Mouse (Mus musculus): ENCODE data around the gene Dctn3.

Dctn3 gene

DNA sequence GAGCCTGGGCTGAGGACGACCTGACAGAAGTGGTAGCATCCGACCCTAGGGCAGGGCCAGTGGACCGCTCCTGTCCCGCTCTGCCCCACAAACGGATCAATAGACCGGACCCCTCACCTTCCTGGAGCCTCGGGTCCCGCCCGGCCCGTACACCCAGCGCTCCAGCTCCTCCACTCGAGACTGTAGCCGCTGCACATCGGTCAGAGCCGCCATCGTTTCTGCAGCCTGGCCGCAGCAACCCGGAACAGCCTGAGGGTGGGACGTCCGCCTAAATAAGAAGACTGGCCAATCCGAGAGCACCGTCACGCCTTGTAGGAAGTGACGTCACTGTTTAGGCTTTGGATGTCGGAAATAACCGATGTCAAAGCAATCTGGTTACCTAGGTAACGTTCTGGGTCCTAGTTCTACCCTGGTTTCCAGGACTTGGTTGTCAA lies at the start of gene Dctn3:
Gene Dctn3, minus strand, starts transcription at position 253 of the 434 bp plus-strand sequence.
- in situ Hi-C loops (cut with MboI, MseI) = loop anchor here (25.0 kb wide), 1 partner anchor 636 kb away; the partner anchor contains the start of gene Aqp3

DNA sequence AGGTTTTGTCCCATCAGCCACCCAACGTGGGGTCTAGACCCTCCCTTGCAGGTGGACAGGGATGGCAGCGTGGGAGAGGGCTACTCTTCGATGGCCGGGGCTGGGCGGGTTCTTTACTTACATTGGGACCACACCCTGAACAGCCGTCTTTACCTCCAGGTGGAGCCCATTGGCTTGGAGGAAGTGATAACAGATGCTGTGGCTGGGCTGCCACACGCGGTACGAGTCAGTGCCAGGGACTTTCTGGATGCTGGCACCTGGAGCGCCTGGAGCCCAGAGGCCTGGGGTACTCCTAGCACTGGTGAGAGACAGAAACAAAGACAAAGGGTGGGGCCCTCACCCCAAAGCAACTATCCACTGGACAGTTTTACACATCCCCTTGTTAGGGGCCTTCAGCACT lies 44.3 kb upstream of the Dctn3 start:
- in situ Hi-C loops (cut with MboI, MseI) = loop anchor here (5.0 to 25.0 kb wide), 3 partner anchors 145 to 898 kb away; partner anchors contain the start of genes Gm21541 and Il11ra2

DNA sequence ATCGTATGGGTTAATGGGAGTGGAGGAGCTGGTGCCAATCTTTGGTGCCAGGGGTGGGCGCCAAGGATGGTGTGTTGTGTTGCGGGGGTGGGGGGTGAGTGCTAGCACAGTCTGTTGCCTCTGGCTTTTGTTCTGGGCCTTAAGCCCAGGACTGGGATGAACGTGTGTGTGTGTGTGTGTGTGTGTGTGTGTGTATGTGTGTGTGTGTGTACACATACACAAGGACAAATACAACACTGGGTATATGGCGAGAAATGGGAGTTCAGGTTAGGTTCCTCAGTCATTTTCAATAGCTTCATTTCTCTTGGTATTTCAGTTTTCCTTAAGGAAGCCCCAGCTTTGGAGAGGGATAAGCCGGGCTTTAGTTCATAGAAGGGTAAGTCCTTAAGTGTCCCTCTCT lies 40.2 kb upstream of the Dctn3 start:
- in situ Hi-C loops (cut with MboI, MseI) = loop anchor here (10.0 to 25.0 kb wide), 2 partner anchors 149 to 902 kb away; partner anchors contain the start of genes Gm21541 and Il11ra2

DNA sequence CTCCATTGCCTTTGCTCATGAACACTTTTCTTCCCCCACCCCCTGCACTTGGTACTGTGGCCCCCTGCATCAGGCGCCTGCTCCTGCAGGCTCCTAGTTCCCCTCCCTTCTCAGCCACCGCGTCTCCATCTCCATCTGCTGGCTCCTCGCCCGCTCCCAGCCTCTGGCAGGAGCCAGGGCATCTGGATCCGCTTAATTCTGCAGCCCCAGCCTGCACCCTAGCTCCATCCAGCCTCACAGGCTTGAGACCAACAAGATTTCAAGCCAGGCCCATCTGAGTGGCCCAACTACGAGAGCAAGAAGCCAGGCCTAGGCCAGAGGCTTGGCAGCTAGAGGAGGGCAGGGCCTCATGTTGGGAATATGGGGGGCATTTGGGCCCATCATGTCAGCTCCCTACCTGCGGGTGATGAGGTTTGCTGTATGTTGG lies 39.7 kb upstream of the Dctn3 start:
- in situ Hi-C loops (cut with MboI, MseI) = loop anchor here (10.0 to 25.0 kb wide), 2 partner anchors 150 to 902 kb away; partner anchors contain the start of genes Gm21541 and Il11ra2

DNA sequence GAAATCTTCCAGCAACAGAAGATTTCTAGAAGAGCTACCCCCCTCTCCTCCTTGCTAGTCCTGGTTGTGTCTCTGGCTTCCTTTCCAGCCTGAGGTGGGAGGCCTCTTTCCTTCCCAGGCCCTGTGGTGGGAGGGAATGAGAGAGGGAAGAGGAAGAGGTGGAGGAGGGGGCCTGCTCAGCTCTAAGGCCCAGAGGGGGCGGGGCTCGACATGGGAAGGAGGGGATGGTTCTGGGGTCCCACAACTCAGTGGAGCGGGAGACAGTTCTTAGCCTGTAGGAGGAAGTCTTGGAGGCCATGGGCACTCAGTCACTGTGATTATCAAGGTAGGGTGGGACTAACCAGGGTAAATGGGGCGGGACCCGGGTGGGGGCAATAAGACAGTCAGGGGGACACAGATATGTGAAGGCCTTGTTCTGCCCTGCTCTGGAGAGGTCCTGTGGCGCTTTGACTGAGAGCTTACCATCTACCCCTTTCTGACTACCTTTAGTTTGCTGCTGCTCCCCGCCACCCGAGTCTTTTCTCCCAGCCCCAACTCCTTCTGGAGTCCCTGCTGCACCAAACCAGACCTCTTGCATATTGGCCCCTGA lies 39.2 kb upstream of the Dctn3 start:
- in situ Hi-C loops (cut with MboI, MseI) = loop anchor here (10.0 to 25.0 kb wide), 2 partner anchors 150 to 903 kb away; partner anchors contain the start of genes Gm21541 and Il11ra2

DNA sequence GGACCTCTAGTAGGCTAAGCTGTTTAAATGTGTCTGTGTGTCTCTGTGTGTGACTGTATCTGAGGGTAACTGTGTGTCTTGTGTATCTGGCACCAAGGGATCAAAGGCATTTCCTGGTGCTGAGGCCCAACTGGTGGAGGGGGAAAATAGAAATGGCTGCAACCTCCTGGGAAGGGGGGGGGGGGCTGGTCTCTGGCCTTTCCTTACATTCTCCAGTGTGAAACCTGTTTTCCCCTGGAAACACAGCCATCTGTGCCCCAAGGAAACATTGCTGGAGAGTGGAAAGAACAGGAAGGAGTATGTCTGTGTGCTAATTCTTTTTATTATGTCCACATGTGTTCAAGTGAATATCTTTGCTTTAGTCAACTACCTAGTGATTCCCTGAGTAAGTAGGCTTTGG lies 38.7 kb upstream of the Dctn3 start:
- in situ Hi-C loops (cut with MboI, MseI) = loop anchor here (10.0 to 25.0 kb wide), 2 partner anchors 151 to 903 kb away; partner anchors contain the start of genes Gm21541 and Il11ra2

DNA sequence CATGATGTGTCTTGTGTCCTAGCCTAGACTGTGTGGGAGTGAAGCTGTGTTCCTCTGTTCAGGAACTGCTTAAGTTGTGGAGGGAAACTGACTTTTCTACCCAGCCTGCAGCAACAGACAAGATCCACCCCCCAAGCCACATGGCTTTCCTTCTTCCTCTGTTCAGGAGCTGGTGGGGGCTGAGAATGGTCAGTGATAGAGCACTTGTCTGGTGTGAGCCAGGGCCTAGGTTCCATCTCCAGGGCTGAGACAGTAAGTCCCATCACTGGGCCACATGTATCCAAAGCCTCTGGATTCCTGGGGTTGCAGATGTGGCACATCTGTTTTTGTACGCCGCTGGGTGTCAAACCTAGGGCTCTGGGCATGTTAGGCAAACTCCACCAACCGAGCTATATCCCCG lies 37.9 kb upstream of the Dctn3 start:
- in situ Hi-C loops (cut with MboI, MseI) = loop anchor here (10.0 to 25.0 kb wide), 2 partner anchors 151 to 904 kb away; partner anchors contain the start of genes Gm21541 and Il11ra2

DNA sequence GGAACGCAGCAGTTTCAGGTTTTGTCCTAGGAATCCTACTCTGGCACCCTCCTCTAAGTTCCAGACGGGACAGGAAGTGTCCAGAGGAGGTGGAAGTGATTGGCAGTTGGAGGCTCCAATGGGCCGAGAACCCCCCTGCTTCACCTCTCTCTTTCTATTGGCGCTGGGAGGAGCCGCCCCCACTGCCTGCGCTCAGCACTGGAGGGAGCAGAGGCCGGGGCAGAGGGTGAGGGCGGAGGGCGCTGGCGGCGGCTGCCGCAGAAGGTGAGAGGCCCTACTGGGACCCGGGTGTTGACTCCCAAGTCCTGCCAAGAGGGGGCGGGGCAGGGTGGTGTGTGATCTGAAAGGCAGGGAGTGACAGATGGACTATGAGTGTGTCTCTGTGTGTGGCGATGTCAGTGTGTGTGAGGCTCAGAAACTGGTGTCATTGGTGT lies 37.3 kb upstream of the Dctn3 start:
- in situ Hi-C loops (cut with MboI, MseI) = loop anchor here (10.0 to 25.0 kb wide), 2 partner anchors 152 to 904 kb away; partner anchors contain the start of genes Gm21541 and Il11ra2

DNA sequence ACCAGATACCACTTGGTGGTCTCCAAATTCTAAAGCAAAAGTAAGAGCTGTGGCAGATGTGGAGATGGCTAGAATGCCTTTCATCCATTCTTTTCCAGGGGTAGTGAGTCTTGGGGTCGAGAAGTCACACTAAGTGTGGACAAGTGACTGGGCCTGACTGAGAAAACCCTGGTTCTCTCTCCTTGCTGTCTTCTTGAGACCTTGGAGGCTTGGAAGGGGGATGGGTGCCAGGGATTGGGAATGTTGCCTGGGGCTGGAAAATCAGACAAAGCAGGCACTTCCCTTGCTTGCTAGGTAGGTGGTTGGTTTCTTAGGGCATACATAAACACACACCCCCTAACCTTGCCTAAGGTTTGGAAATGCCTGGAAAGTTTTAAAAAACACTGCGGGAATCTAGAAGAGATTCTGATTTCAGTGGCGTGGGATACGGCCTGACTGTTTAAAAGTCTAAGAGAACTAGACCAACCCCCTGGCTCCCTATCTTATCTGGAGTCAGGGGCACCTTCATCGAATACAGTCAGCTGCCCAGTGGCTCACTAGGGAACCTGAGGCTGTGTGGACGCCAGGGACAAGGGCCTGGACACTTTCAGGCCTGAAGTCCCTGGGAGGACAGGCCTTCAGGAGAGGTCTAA lies 36.8 kb upstream of the Dctn3 start:
- in situ Hi-C loops (cut with MboI, MseI) = loop anchor here (10.0 to 25.0 kb wide), 2 partner anchors 153 to 905 kb away; partner anchors contain the start of genes Gm21541 and Il11ra2

DNA sequence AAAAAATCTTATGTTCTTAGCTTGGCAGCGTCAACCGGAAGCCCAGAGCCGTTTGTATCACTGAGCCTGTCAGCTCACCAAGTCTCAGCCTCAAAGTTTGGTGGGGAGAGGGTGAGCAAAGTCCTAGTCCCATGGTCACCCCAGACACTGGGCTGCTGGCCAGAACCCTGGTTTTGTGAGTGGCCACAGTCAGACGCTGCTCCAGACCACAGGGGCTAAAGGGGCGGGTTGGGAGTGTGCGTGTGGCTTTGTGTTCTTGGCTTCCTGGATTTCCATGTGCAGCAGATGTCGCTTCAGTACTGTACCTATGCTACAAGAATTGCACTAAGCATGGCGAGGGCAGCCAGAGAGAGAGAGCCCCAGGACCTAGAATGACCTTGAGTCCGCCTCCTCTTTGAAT lies 36.2 kb upstream of the Dctn3 start:
- in situ Hi-C loops (cut with MboI, MseI) = loop anchor here (25.0 kb wide), 1 partner anchor 153 kb away; the partner anchor contains the start of gene Gm21541

DNA sequence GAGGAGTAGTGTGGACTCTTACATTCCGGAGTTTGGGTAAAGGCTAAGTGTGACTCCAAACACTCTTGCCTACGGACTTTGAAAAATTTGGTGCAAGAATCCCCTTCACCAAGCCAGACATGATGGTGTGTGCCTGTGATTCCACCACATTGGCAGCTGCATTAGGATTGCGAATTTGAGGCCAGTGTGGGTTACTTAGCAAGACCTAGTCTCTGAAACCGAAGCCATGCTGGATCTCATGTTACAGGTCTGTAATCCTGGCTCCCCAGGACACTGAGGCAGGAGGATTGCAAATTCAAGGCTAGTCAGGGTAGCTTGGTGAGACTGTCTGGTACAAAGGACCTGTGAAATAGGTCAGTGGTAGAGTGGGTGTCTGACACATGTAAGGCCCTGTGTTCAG lies 35.7 kb upstream of the Dctn3 start:
- in situ Hi-C loops (cut with MboI, MseI) = loop anchor here (25.0 kb wide), 1 partner anchor 154 kb away; the partner anchor contains the start of gene Gm21541

DNA sequence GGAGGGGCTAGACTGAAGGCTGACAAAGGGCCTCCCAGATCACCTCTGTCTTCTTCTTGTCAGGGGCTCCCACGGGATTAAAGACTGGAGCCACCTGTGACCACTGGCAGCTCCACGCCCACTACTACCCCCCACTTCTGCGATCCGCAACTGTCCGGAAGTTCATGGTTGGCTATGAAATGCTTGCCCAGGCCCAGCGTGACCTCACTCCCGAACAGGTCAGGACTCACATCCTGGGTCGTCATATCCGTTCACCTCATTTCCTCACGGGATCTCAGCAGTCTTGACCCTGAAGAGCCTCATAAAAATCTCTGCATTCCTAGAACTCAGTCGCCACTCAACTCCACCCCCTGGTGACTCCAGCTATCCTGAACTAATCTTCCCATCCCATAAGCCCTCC lies 35.1 kb upstream of the Dctn3 start:
- in situ Hi-C loops (cut with MboI, MseI) = loop anchor here (25.0 kb wide), 1 partner anchor 154 kb away; the partner anchor contains the start of gene Gm21541

DNA sequence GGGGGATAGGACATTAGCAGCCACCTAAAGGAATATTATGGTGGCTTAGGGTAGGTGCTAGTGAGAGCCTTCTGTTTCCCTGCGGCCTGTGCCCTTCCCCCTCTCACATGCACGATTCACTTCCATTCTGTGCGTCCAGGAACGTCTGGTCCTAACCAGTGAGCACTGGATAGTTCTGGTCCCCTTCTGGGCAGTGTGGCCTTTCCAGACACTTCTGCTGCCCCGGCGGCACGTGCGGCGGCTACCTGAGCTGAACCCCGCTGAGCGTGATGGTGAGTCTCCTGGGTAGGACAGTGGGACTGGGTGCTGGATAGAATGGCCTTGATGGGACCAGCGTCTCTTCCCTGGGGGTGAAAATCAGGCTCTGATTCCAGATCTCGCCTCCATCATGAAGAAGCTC lies 34.4 kb upstream of the Dctn3 start:
- in situ Hi-C loops (cut with MboI, MseI) = loop anchor here (25.0 kb wide), 1 partner anchor 155 kb away; the partner anchor contains the start of gene Gm21541

DNA sequence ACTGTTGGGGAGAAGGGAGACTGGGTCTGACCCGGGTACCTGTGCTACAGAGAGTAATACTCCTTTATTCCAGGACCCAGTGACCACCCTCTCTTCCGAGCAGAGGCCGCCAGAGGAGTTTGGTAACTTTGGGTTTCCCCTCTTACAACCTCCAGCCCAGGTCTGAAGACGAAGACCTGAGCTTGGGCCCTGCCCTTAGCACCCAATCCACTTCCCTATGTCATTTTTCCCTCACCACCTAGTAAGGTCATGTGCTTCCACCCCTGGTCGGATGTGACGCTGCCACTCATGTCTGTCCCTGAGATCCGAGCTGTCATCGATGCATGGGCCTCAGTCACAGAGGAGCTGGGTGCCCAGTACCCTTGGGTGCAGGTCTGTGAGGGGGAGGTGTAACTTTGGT lies 33.5 kb upstream of the Dctn3 start:
- in situ Hi-C loops (cut with MboI, MseI) = loop anchor here (25.0 kb wide), 1 partner anchor 156 kb away; the partner anchor contains the start of gene Gm21541

DNA sequence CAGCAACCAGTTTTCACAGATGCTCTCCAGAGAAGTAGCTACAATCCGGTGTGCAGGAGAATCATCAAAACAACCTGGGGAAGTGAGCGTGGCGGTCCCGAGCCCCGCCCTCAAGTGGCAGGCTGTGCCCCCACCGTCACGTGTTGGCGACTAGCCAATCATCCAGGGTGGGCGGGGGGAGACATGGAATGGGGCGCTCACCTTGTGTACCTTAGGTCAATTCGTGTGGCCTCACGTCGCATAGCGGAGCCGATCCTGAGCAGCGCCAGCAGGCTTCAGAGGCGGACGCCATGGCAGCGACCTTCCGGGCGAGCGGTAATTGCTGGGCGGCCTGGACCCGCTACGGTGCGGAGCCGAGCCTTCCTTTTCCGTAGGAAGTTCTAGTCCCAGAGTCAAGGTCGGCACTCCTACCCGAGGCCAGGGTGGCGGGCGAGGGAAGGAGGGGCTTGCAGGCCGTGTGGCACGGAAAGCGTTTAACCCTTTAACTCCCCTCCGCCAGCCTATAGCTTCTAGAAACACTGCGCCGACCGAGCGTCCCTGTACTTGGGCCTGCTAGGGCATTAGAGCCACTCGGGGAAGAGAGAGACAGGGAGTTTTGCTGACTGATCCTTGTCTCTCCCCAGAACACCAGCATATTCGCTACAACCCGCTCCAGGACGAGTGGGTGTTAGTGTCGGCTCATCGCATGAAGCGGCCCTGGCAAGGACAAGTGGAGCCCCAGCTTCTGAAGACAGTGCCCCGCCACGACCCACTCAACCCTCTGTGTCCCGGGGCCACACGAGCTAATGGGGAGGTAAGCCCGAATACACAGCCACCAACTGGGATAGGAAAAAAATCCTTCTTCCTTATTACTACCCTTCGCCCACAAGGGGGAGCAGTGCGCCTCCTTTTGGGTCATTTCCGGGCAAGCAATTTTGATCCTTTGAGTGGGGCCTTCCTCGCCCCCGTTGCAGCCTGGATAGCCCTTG lies 32.7 kb upstream of the Dctn3 start, which contains the start of gene Sigmar1:
Gene Sigmar1, minus strand, starts transcription at position 820 of the 968 bp plus-strand sequence.
- in situ Hi-C loops (cut with MboI, MseI) = loop anchor here (25.0 kb wide), 1 partner anchor 157 kb away; the partner anchor contains the start of gene Gm21541

DNA sequence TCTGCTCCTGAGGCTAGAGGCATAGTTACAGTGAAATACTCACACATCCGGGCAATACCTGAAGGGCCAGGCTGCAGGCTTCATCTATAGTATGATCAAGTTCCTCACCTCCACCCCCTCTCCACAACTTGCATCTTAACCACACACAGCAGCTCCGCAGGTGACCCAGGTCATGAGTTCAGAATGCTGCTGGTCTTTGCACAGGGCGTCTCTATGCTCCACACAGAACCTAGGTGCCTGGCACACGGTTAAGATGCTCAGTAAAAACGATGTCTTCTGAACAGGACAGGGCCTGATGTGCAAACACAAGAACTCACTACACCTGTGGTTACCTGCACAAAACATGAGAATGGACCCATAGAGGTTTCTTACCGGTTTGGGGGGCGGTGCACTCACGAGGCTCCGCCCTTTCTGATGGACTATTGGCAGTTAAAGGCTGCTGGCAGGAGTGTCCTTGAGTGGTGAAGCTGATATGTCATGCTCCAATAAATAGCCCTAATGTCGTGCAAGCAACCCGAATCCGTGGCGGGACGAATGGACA lies 31.9 kb upstream of the Dctn3 start, which contains the start of gene Galt:
Gene Galt, plus strand, starts transcription at position 432 of the 541 bp plus-strand sequence.
- in situ Hi-C loops (cut with MboI, MseI) = loop anchor here (25.0 kb wide), 1 partner anchor 157 kb away; the partner anchor contains the start of gene Gm21541

DNA sequence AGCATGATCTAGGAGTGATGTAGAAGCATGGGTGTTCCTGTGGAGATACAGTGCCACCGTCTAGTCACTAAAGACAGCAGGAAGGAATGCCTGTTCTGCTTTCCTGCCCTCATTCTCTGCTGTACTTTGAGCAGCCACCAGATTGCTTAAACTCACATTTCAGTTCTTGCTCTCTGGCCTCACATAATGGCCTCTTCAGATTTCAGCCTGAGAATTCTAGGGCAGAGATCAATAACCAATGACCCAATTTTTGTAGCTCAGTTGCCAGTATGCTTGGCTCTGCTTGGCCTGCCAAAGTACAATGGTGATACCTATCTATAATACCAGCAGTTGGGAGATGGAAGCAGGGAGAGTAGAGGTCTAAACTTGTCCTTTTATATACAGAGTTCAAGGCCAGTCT lies 22.1 kb upstream of the Dctn3 start:
- in situ Hi-C loops (cut with MboI, MseI) = loop anchor here (10.0 to 25.0 kb wide), 2 partner anchors 1040 to 1483 kb away; partner anchors contain the start of genes Aptx, Smim27 and Topors

DNA sequence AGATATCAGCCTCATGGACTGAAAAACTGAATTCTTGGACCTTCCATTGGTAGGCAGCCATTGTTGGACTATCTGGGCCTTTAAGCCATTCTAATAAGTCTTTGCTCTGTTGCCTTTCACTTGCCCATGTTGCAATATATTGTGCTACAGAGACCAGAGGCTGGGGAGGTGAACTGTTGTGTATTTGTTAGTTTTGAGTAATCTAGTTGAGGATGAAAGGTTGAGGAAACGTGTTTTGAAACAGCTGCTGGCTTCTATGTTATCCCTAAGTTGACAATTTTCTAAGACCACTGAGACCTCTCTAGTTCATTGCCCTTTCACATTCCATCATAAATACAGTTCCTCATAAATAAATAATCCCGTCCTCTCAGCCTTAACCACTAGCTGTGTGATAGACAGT lies 21.2 kb upstream of the Dctn3 start:
- in situ Hi-C loops (cut with MboI, MseI) = loop anchor here (10.0 to 25.0 kb wide), 2 partner anchors 1039 to 1482 kb away; partner anchors contain the start of genes Aptx, Smim27 and Topors

DNA sequence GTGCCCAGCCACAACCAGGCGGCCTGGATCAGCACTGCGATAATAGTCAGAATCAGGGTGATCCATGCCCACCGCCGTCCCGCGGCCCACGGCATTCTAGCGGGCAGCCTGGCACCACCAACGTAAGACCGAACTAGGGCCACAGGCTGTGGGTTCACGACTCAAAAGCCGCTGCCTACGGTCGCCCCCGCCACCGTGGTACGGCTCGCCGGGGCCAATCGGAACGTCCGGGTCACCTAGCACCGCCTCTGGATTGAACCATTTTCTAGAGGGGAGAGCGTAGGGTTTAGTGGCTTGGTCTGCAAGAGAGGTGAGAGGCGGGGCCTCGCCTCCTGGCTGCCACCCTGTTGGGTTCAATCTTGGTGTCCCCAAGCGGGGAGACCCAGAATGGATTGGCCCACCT lies 18.2 kb upstream of the Dctn3 start:
- in situ Hi-C loops (cut with MboI, MseI) = loop anchor here (10.0 to 25.0 kb wide), 2 partner anchors 1036 to 1479 kb away; partner anchors contain the start of genes Aptx, Smim27 and Topors
